Mouse (Mus musculus) thymus, postnatal 4 days (tissue): ENCODE results near the gene Gsg1l.

Experiments used
- DNase-seq: peaks from one replicate; pipeline ENCODE4 v3.0.0; 2021

The Gsg1l gene

GRCm38 (mm10) chr7:125920801-125921200 is 161.4 kb downstream of the Gsg1l start:
- peak; percentile 27 for DNase-seq

GRCm38 (mm10) chr7:125900386-125901161 is 181.6 kb downstream of the Gsg1l start:
- DNase-seq: no peak

- DNase-seq: no peak
Measured at GRCm38 (mm10) chr7:125899916-125900315, 182.3 kb downstream of the Gsg1l start.

- no peak for DNase-seq
Measured at GRCm38 (mm10) chr7:125899036-125899435, 183.2 kb downstream of the Gsg1l start.

GRCm38 (mm10) chr7:125897059-125897458 is 185.2 kb downstream of the Gsg1l start:
- no peak for DNase-seq

GRCm38 (mm10) chr7:125893621-125894020 is 188.6 kb downstream of the Gsg1l start:
- no peak for DNase-seq

- no peak for DNase-seq
Measured at GRCm38 (mm10) chr7:125888373-125888772, 193.8 kb downstream of the Gsg1l start.

GRCm38 (mm10) chr7:125887761-125888160 is 194.4 kb downstream of the Gsg1l start:
- no peak for DNase-seq

GRCm38 (mm10) chr7:125887124-125887523 is 195.1 kb downstream of the Gsg1l start:
- DNase-seq: no peak

GRCm38 (mm10) chr7:125886116-125886680 is 196.0 kb downstream of the Gsg1l start:
- no peak for DNase-seq

- no peak for DNase-seq
Measured at GRCm38 (mm10) chr7:125883232-125883631, 199.0 kb downstream of the Gsg1l start.

GRCm38 (mm10) chr7:125878040-125878439 is 204.2 kb downstream of the Gsg1l start:
- no peak for DNase-seq

GRCm38 (mm10) chr7:125873971-125874495 is 208.2 kb downstream of the Gsg1l start:
- no peak for DNase-seq

GRCm38 (mm10) chr7:125872874-125873273 is 209.3 kb downstream of the Gsg1l start:
- no peak for DNase-seq

- no peak for DNase-seq
Measured at GRCm38 (mm10) chr7:125872202-125872580, 210.0 kb downstream of the Gsg1l start.

- no peak for DNase-seq
Measured at GRCm38 (mm10) chr7:125871404-125872201, 210.6 kb downstream of the Gsg1l start.

GRCm38 (mm10) chr7:125868570-125868969 is 213.6 kb downstream of the Gsg1l start:
- no peak for DNase-seq

- DNase-seq: no peak
Measured at GRCm38 (mm10) chr7:125865234-125865633, 217.0 kb downstream of the Gsg1l start.

GRCm38 (mm10) chr7:125864026-125864425 is 218.2 kb downstream of the Gsg1l start:
- DNase-seq: no peak

- no peak for DNase-seq
Measured at GRCm38 (mm10) chr7:125860421-125860820, 221.8 kb downstream of the Gsg1l start.

- no peak for DNase-seq
Measured at GRCm38 (mm10) chr7:125859564-125859963, 222.6 kb downstream of the Gsg1l start.

- no peak for DNase-seq
Measured at GRCm38 (mm10) chr7:125847528-125847866, 234.7 kb downstream of the Gsg1l start.

GRCm38 (mm10) chr7:125846866-125847527 is 235.2 kb downstream of the Gsg1l start:
- no peak for DNase-seq
